14 mouse cellular contexts compared by ENCODE assay signal in genomic region chr13:58023726-58024453, GRCm38 (mm10).
DNase-seq lines count a peak whose midpoint lies in the region; ATAC-seq and TF ChIP-seq lines count a peak whose summit lies in the region.
"Had no signal": no experiment of that assay in that cellular context is flagged by ENCODE, and none has a peak within 500 bp of the region (broad histone marks: within the 10 kb centered on the region; RNA-seq: fewer than 3 reads in every experiment).

No protein-coding gene starts in this region.

- H3K27me3 ChIP-seq in forebrain, postnatal 0 days (ENCODE audit: insufficient read depth, low read length) = no peaks in the 10 kb centered on the region
- no peaks in the 10 kb centered on the region for H3K27me3 ChIP-seq in midbrain, postnatal 0 days (ENCODE audit: insufficient read depth, low read length)
- H3K27me3 ChIP-seq: limb, embryonic 12.5 days; lung, embryonic 15.5 days had no signal

- 0 out of 2 replicates have a peak, but pooled peaks have one; percentile 18 for TF ChIP-seq CTCF in forebrain, postnatal 0 days (IDR thresholded peaks at IDR 0.05; ENCODE audit: low read depth)
- no peak; the same call in 1 of the 2 replicates for TF ChIP-seq CTCF in midbrain, postnatal 0 days (IDR thresholded peaks at IDR 0.05)

- H3K36me3 ChIP-seq in forebrain, postnatal 0 days (ENCODE audit: insufficient read depth) = 0 out of 2 replicates have a peak, but pooled peaks cover under 1% of the 10 kb centered on the region
- 0 out of 2 replicates have a peak, but pooled peaks cover 6% of the 10 kb centered on the region for H3K36me3 ChIP-seq in midbrain, postnatal 0 days (ENCODE audit: insufficient read depth, low read length)
- H3K36me3 ChIP-seq: lung, embryonic 15.5 days had no signal

- no peaks in the 10 kb centered on the region for H3K9me3 ChIP-seq in forebrain, postnatal 0 days (ENCODE audit: low read length)
- H3K9me3 ChIP-seq in midbrain, postnatal 0 days (ENCODE audit: low read length) = no peaks in the 10 kb centered on the region
- H3K9me3 ChIP-seq: limb, embryonic 12.5 days; lung, embryonic 15.5 days had no signal

- H3K9ac ChIP-seq in forebrain, postnatal 0 days = peak overlapping the region; percentile 6; the same call in 1 of the 2 replicates
- H3K9ac ChIP-seq in midbrain, postnatal 0 days (replicated peaks; ENCODE audit: low read length, poor library complexity, severe bottlenecking) = no peak overlapping the region
- H3K9ac ChIP-seq: limb, embryonic 12.5 days; lung, embryonic 15.5 days had no signal

- DNase-seq in frontal cortex, adult 2 months (ENCODE audit: extremely low spot score in 1 of 2, low spot score in 1 of 2) = no peak
- DNase-seq in right cerebral cortex, adult 2 months (ENCODE audit: low spot score in 2 of 2) = peak; percentile 26 to 37
- DNase-seq in right cerebral cortex, postnatal 4 days = no peak
- DNase-seq in forebrain, postnatal 0 days = peak; percentile 69
- DNase-seq in midbrain, postnatal 0 days (ENCODE audit: low spot score) = peak; percentile 89
- no peak for DNase-seq in embryo, embryonic 10 days (ENCODE audit: low spot score)
- no peak for DNase-seq in spleen, postnatal 10 days (ENCODE audit: low spot score in 2 of 2)
- DNase-seq: adrenal gland, postnatal 36 days; kidney, adult 2 months; right cerebral cortex, adult 18-20 months had no signal

- H3K4me2 ChIP-seq in forebrain, postnatal 0 days (ENCODE audit: low read depth) = no peak overlapping the region
- H3K4me2 ChIP-seq in midbrain, postnatal 0 days (ENCODE audit: low read depth, low read length, poor library complexity, severe bottlenecking) = no peak overlapping the region
- H3K4me2 ChIP-seq: limb, embryonic 12.5 days; lung, embryonic 15.5 days had no signal

- H3K4me1 ChIP-seq in forebrain, postnatal 0 days (ENCODE audit: insufficient read depth) = peaks cover 19% of the 10 kb centered on the region; the same call in 1 of the 2 replicates
- H3K4me1 ChIP-seq in midbrain, postnatal 0 days (ENCODE audit: insufficient read depth, low read length) = no peaks in the 10 kb centered on the region
- H3K4me1 ChIP-seq: limb, embryonic 12.5 days had no signal

- 52% methylated on average over 8 of the region's 8 CpGs for WGBS in forebrain, postnatal 0 days
- WGBS in midbrain, postnatal 0 days = 58% methylated on average over 8 of the region's 8 CpGs

- H3K4me3 ChIP-seq in forebrain, postnatal 0 days (ENCODE audit: low read depth, low read length) = no peak overlapping the region
- no peak overlapping the region for H3K4me3 ChIP-seq in midbrain, postnatal 0 days (ENCODE audit: low read depth, low read length)
- H3K4me3 ChIP-seq: limb, embryonic 12.5 days; lung, embryonic 15.5 days had no signal

- peak; percentile 48 for ATAC-seq in frontal cortex, adult (ENCODE audit: low TSS enrichment)
- peak; percentile 74 for ATAC-seq in forebrain, postnatal 0 days
- ATAC-seq in midbrain, postnatal 0 days (ENCODE audit: low FRiP score) = peak; percentile 67

- H3K27ac ChIP-seq in forebrain, postnatal 0 days (ENCODE audit: low read depth, low read length) = peak overlapping the region; percentile 57
- peak overlapping the region; percentile 52 for H3K27ac ChIP-seq in midbrain, postnatal 0 days (ENCODE audit: low read depth, low read length)
- H3K27ac ChIP-seq: limb, embryonic 12.5 days; lung, embryonic 15.5 days; stomach, postnatal 0 days had no signal

Comparison
In these comparisons a context has a peak if more than half of its experiments do, and no peak if none do; other contexts are left out.
1. DNase-seq: peak in right cerebral cortex, adult 2 months (2 of 2), forebrain, postnatal 0 days (single experiment) and midbrain, postnatal 0 days (single experiment); none in frontal cortex, adult 2 months (0 of 2), right cerebral cortex, postnatal 4 days (single experiment), embryo, embryonic 10 days (single experiment) and spleen, postnatal 10 days (0 of 2).
2. Peak in every context shown above with its lines, with median percentiles within 50 percentile points of each other: ATAC-seq.